Mouse (Mus musculus) megakaryocyte progenitor cell, adult 5-6 weeks (primary cell): Measurements from ENCODE around the gene Pknox1. TPM values are rescaled to one million over a fixed set of nuclear protein-coding genes. Genes with fewer than 3 reads are reported as not detected.

Experiments
- ATAC-seq: replicated peaks from 2 replicates; pipeline ENCODE4 v1.8.0; 2016; ENCODE audit warnings: mild to moderate bottlenecking, moderate TSS enrichment, inconsistent platforms; ENCODE audit not compliant: poor library complexity
- total RNA-seq, 2 experiments: library from RNA; stranded (forward) in 1 of 2; stranded (reverse) in 1 of 2; fragments of 157-497, 149-512 nt in 1 of 2; fragments of 200-1000 nt in 1 of 2; gene quantifications; 2 replicates each; pipeline versions ENCODE4 v1.2.3 to v1.2.4; 2015 to 2017

Pknox1 gene
- total RNA-seq, 2 experiments from 2014 or later = 18.9 to 19.8 TPM

DNA sequence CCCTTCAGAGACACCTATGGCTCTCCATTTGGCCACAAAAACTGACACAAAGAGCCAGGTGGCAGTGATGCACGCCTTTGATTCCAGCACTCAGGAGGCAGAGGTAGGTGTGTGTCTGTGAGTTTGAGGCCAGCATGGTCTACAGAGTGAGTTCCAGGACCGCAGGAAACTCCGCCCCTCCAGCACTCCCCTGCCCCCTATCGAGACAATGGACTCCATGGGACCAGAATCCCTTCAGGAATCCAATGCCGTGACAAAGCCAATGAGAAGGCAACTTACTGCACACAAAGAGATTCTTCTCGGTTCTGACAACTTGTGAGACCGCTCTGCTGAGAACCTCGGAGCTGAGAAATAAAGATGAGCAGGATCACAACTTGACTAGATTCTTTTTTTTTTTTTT lies 77.8 kb downstream of the Pknox1 start:
- no peak for ATAC-seq

DNA sequence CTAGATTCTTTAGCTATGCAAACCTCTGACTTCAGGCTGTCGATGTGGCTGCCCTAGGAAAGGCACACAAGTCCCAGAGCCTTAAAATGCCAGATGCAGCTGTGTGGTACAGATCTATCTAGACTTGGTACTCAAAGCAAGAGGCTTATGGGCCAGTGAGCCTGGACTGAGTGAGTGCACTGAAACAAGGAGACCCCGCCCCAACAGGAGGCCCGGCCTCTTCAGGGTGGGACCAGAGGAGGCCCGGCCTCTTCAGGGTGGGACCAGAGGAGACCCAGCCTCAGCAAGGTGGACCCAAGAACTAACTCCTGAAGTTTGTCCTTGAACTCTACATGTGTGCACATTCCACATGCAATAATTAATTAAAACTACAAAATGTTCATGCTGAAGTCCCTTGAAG lies 78.4 kb downstream of the Pknox1 start:
- no peak for ATAC-seq

DNA sequence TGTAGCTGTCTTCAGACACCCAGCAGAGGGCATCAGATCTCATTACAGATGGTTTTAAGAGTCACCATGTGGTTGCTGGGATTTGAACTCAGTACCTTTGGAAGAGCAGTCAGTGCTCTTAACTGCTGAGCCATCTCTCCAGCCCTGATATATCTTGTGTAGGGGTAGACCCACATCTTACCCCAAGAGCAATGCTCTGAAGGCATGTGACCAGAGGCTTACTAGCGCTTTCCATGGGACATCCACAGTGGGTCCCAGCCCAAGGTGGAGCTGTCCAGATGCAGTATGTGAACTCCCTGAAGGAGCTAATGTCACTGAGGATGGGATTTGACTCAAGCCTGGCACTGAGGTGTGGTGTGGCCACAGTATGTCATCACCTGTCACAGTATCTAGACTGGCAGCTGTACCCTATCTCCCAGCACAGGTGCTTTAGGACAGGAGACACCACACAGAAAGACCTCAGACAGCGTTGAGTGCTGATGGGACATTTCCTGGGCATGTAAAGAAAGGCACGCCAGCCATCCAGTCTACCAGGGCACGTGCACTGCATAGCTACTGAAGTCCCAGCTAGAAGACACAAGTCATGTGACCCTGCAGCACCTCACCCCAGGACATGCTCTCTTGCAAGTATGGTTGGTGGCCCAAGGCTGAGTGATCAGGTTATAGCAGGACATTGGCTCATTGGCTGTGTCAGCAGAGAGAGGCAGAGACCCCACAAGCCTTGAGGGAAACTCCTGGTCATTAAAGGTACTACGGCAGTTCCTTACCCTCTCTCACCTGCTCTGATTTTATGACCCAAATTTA lies 81.9 kb downstream of the Pknox1 start:
- peak; percentile 44 for ATAC-seq

DNA sequence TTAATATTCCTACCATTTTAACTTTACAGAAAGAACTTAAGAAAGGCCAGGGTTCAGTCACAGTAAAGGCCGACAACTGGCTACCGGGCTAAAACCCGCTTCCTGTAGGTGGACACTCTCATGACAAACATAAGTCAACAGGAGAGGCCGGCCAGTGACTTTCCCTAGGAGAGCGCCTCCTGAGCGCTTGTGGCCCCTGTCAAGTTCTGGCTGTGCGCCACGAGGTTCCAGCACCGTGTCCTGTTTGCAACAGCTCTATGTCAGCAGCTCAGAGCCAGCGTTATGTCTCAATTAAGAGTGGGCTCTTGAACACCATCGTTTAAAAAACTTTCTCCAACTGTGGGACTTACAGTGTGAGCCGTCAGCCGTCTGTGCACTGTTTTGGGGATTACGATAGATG lies 87.6 kb downstream of the Pknox1 start:
- no peak for ATAC-seq

DNA sequence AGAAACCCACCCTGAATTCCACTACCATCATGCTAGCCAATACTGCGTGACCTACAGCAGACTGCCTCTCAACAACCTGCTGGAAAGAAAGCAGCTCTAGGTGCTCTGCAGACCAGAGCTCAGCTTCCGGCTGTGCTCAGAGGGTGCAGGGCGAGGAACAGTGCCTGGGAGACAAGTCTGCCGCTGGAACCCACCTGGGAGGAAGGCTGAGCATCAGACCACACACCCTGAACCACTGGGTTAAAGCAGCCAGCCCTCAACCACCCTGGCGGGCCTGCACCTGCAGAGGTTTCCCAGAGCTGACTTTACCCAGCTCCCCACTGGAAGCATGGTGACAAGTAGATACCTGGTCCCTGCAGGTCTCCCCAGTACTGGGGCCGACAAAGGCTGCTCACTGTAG lies 88.7 kb downstream of the Pknox1 start:
- ATAC-seq = no peak

- ATAC-seq = no peak
These were observed 90.8 kb downstream of the Pknox1 start for GRCm38 (mm10) chr17:31655366-31655765.

- ATAC-seq = no peak
These were observed 92.1 kb downstream of the Pknox1 start for GRCm38 (mm10) chr17:31656682-31657081.

Other genes with a start within 250 kb of the Pknox1 start
- gene Pde9a, start 178.5 kb upstream of the Pknox1 start, total RNA-seq (2015) = 0.79 TPM in 1 of 2 replicates, not detected in the other
- gene Pde9a, start 178.5 kb upstream of the Pknox1 start, total RNA-seq (2017) = 1.5 TPM in 1 of 2 replicates, not detected in the other
- gene Wdr4, start 44.8 kb upstream of the Pknox1 start, total RNA-seq (2015) = 8.8 and 9.3 TPM in 2 replicates
- gene Wdr4, start 44.8 kb upstream of the Pknox1 start, total RNA-seq (2017) = 20.5 and 21.9 TPM in 2 replicates
- gene Ndufv3, start 44.6 kb upstream of the Pknox1 start, total RNA-seq (2015) = 120 and 129 TPM in 2 replicates
- gene Ndufv3, start 44.6 kb upstream of the Pknox1 start, total RNA-seq (2017) = 209 and 291 TPM in 2 replicates
- gene Cbs, start 72.5 kb downstream of the Pknox1 start, total RNA-seq (2015) = not detected in 2 replicates
- gene Cbs, start 72.5 kb downstream of the Pknox1 start, total RNA-seq (2017) = 0.14 TPM in 1 of 2 replicates, not detected in the other
- gene U2af1, start 94.2 kb downstream of the Pknox1 start, total RNA-seq (2015) = 77.1 and 82.0 TPM in 2 replicates
- 286 and 323 TPM in 2 replicates for gene U2af1, start 94.2 kb downstream of the Pknox1 start, total RNA-seq (2017)
- not detected in 2 replicates for gene Cryaa, start 113.1 kb downstream of the Pknox1 start, total RNA-seq (2015)
- gene Cryaa, start 113.1 kb downstream of the Pknox1 start, total RNA-seq (2017) = not detected in 2 replicates